Mouse (Mus musculus): ENCODE measurements around the gene Snd1. TPM values are rescaled to one million over a fixed set of nuclear protein-coding genes. Genes with fewer than 3 reads are reported as not detected.

Snd1 gene
- 100 to 1,000 TPM; 173 to 195 TPM for total RNA-seq (2023)

GRCm38 (mm10) chr6:28474839-28475238 lies at the start of gene Snd1:
TSS of gene Snd1 (plus strand) at chr6:28475139.

GRCm38 (mm10) chr6:28427096-28427839 lies 47.7 kb upstream of the Snd1 start, which contains the start of gene Fscn3:
TSS of gene Fscn3 (plus strand) at chr6:28427789.

GRCm38 (mm10) chr6:28428290-28428689 lies 46.6 kb upstream of the Snd1 start, which contains the start of gene Gcc1:
TSS of gene Gcc1 (minus strand) at chr6:28428390.

GRCm38 (mm10) chr6:28449253-28449652 lies 25.7 kb upstream of the Snd1 start, which contains the start of gene Pax4:
TSS of gene Pax4 (minus strand) at chr6:28449353.

DNA sequence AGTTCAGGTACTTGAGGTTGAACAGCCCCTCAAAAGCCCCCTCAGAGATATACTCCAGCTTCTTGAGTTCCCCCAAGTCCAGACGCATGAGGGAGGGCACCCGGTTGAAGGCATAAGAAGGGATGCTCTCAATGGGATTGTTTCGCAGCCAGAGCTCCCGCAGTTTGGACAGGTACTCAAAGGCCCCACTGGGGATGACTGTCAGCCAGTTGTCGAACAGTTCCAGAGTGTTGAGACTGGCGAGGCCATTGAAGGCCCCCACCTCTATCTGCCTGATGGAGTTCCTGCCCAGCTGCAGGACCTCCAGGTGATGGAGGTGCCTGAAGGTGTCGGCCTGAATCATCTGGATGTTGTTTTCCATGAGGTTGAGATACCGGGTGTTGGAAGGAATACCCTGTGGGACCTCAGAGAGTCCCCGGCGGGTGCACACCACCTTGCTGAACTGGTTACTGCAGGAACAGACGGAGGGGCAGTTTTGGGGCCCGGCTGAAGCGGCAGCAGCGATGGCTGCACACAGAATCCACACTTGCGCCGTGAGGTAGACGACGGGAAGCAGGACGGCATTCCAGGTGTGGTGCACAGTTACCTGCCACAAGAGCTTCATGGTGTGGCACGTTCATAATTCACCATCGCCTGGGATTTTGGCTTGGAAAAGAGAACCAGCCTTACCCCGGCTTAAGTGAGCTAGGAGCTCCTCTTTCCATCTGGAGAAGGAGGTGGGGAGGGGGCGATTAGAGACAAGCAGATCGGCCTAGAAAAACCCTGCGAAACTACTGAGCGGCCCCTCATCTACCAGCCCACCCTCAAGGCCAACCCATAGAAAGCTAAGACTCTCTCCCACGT lies 356.3 kb downstream of the Snd1 start, which contains the start of gene Lrrc4:
Lrrc4 (minus strand) TSS at position 737 of the 843 bp plus-strand sequence.

Other genes starting within 250 kb of the Snd1 start
- 10 to 100 TPM; 52.4 to 56.3 TPM for gene Zfp800, start 77.1 kb upstream of the Snd1 start, total RNA-seq (2023)
- 100 to 1,000 TPM; 199 to 227 TPM for gene Arf5, start 51.6 kb upstream of the Snd1 start, total RNA-seq (2023)
- gene Fscn3, start 47.4 kb upstream of the Snd1 start, total RNA-seq (2023), result under 1 TPM; 0.34 to 0.36 TPM
- 10 to 100 TPM; 12.8 to 15.7 TPM for gene Gcc1, start 46.7 kb upstream of the Snd1 start, total RNA-seq (2023)
- gene Pax4, start 25.8 kb upstream of the Snd1 start, total RNA-seq (2023), result not detected